9 mouse cellular contexts compared by ENCODE assay signal in genomic region chr1:39025142-39025541, GRCm38 (mm10). TPM values are rescaled to one million over a fixed set of nuclear protein-coding genes. Genes with fewer than 3 reads are reported as not detected.
DNase-seq lines count a peak whose midpoint lies in the region; ATAC-seq and TF ChIP-seq lines count a peak whose summit lies in the region.
"Had no signal": no experiment of that assay in that cellular context is flagged by ENCODE, and none has a peak within 500 bp of the region (broad histone marks: within the 10 kb centered on the region; RNA-seq: fewer than 3 reads in every experiment).

No protein-coding gene starts in this region.

- no peak for ATAC-seq in megakaryocyte, adult 5-6 weeks (ENCODE audit: poor library complexity, severe bottlenecking)

- peak; percentile 44 for DNase-seq in cerebellum, adult 9-10 months
- peak; percentile 10 for DNase-seq in lung, adult 2 months
- peak; percentile 89 for DNase-seq in thymus, postnatal 14 days
- DNase-seq in urinary bladder, adult 2 months (ENCODE audit: low spot score): no peak
- no peak for DNase-seq in embryo, embryonic 10.5 days (ENCODE audit: low spot score)
- DNase-seq in gastrocnemius, postnatal 4 days (ENCODE audit: low spot score in 2 of 2): no peak

- TF ChIP-seq CTCF in lung, adult 2 months (IDR thresholded peaks at IDR 0.05; ENCODE audit: insufficient read depth, low read length): no peak

- peak overlapping the region; percentile 84 for H3K4me3 ChIP-seq in megakaryocyte, embryonic 14.5 days (replicated peaks)
- no peak overlapping the region for H3K4me3 ChIP-seq in lung, adult 2 months (replicated peaks; ENCODE audit: extremely low read depth, low read depth, low read length)
- H3K4me3 ChIP-seq: heart, embryonic 13.5 days had no signal

- WGBS in lung, adult 2 months: 27% methylated on average over 7 of the region's 7 CpGs

- peaks cover 78% of the 10 kb centered on the region for H3K4me1 ChIP-seq in megakaryocyte, embryonic 14.5 days
- no peaks in the 10 kb centered on the region for H3K4me1 ChIP-seq in lung, adult 2 months (ENCODE audit: control insufficient read depth, insufficient read depth, low read length)

- no peak for TF ChIP-seq POLR2A in lung, adult 2 months (IDR thresholded peaks at IDR 0.05; ENCODE audit: borderline replicate concordance, extremely low read depth, low read depth, low read length)

- H3K36me3 ChIP-seq in megakaryocyte, embryonic 14.5 days (replicated peaks; ENCODE audit: low read length): no peaks in the 10 kb centered on the region
- H3K36me3 ChIP-seq: heart, embryonic 13.5 days had no signal

- H3K9me3 ChIP-seq in megakaryocyte, embryonic 14.5 days: no peaks in the 10 kb centered on the region
- H3K9me3 ChIP-seq: heart, embryonic 13.5 days had no signal

- H3K27me3 ChIP-seq in megakaryocyte, embryonic 14.5 days (replicated peaks): peaks cover 18% of the 10 kb centered on the region

RNA-seq across cellular contexts. Expression of gene Pdcl3, which starts 39.7 kb away (rescaled TPM):
- polyA plus RNA-seq in megakaryocyte, embryonic 14.5 days (2012; ENCODE audit: insufficient read depth, low replicate concordance): 9.3 and 67.1 TPM in 2 replicates
- 77.5 and 88.7 TPM in 2 replicates for total RNA-seq in megakaryocyte, adult 5-6 weeks (2015)
- total RNA-seq in megakaryocyte, adult 5-6 weeks (2017): 49.2 and 58.5 TPM in 2 replicates
- polyA plus RNA-seq in lung, adult 2 months (2012; rRNA removed): 25.7 and 44.5 TPM in 2 replicates
- polyA plus RNA-seq in urinary bladder, adult 2 months (2012; rRNA removed): 252 and 254 TPM in 2 replicates
- 10 to 100 TPM; 87.1 to 93.4 TPM for total RNA-seq in gastrocnemius, postnatal 4 days (2021)

Comparison
In these comparisons a context has a peak if more than half of its experiments do, and no peak if none do; other contexts are left out.
1. DNase-seq: peak in cerebellum, adult 9-10 months (single experiment), lung, adult 2 months (single experiment) and thymus, postnatal 14 days (single experiment); none in urinary bladder, adult 2 months (single experiment), embryo, embryonic 10.5 days (single experiment) and gastrocnemius, postnatal 4 days (0 of 2).